Mouse (Mus musculus): Measurements from ENCODE around the gene Irak3. TPM values are rescaled to one million over a fixed set of nuclear protein-coding genes. Genes with fewer than 3 reads are reported as not detected.
A peak's percentile ranks its signal among the peaks of the same experiment; 100 is the strongest.

Gene Irak3
- polyA plus RNA-seq (2015; fragmentation: Nextera tagmentation; extraction: Ambion mirVana): 0.25 and 0.33 TPM in 2 replicates

DNA sequence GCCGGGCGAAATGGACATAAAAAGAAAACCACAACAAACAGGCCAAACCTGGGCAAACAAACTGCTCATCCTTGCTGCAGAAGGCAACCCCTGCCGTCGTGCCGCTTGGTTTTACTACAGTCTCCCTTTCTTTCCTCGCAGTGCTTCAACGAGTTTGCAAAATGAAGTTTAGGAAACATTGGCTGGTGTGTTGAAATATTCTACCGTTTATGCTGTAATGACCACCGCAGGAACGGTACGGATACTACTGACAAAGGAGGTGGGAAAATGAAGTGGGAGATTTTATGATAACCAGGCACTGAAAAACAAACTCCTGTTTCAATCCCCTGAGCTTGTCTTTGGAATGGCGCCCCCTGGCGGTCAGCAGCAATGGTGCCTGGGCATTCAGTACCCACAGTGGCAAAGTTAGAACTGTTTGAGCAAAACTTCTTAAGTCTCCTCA is at the start of gene Irak3:
Gene Irak3 (minus strand): TSS at position 170 of the 442 bp plus-strand sequence.
- Histone ChIP-seq H3K36me3 (ENCODE audit: control insufficient read depth, insufficient read depth, low read length) (no peaks in the 10 kb centered on the region), H3K4me1 (ENCODE audit: control insufficient read depth, insufficient read depth, low read length) (peaks cover 5% of the 10 kb centered on the region; the same call in 1 of the 2 replicates), H3K9ac (ENCODE audit: low read depth, low read length) (peak within 1 kb of the TSS; percentile 30), H3K4me2 (ENCODE audit: low read length) (peak within 1 kb of the TSS; percentile 71), H3K9me3 (replicated peaks; ENCODE audit: control insufficient read depth, low read length, poor library complexity, severe bottlenecking) (no peaks in the 10 kb centered on the region), H3K4me3 (ENCODE audit: low read depth, low read length) (peak within 1 kb of the TSS; percentile 44), H3K27ac (ENCODE audit: low read length) (no peak within 1 kb of the TSS), H3K27me3 (ENCODE audit: control insufficient read depth, insufficient read depth, low read depth, low read length) (peaks cover 8% of the 10 kb centered on the region)
- ATAC-seq: no peak
- 3% methylated on average over 13 of the region's 13 CpGs for WGBS

GRCm38 (mm10) chr10:120250911-120251683 is 49.2 kb upstream of the Irak3 start:
- H3K4me3 ChIP-seq (ENCODE audit: low read depth, low read length): no peak overlapping the region
- WGBS: 60% methylated on average over 11 of the region's 11 CpGs
- no peak for ATAC-seq

GRCm38 (mm10) chr10:120246994-120247750 is 45.2 kb upstream of the Irak3 start:
- Histone ChIP-seq H3K9ac (ENCODE audit: low read depth, low read length) (no peak overlapping the region), H3K27ac (ENCODE audit: low read length) (no peak overlapping the region), H3K4me1 (ENCODE audit: control insufficient read depth, insufficient read depth, low read length) (no peaks in the 10 kb centered on the region), H3K36me3 (ENCODE audit: control insufficient read depth, insufficient read depth, low read length) (no peaks in the 10 kb centered on the region), H3K9me3 (replicated peaks; ENCODE audit: control insufficient read depth, low read length, poor library complexity, severe bottlenecking) (no peaks in the 10 kb centered on the region), H3K4me3 (ENCODE audit: low read depth, low read length) (no peak overlapping the region), H3K4me2 (ENCODE audit: low read length) (no peak overlapping the region), H3K27me3 (ENCODE audit: control insufficient read depth, insufficient read depth, low read depth, low read length) (no peaks in the 10 kb centered on the region)
- 56% methylated on average over 9 of the region's 9 CpGs for WGBS
- no peak for ATAC-seq

More at GRCm38 (mm10) chr10:120250911-120251683, 49.2 kb upstream of the Irak3 start:
- H3K9me3 ChIP-seq (replicated peaks; ENCODE audit: control insufficient read depth, low read length, poor library complexity, severe bottlenecking): no peaks in the 10 kb centered on the region
- no peaks in the 10 kb centered on the region for H3K36me3 ChIP-seq (ENCODE audit: control insufficient read depth, insufficient read depth, low read length)
- H3K27ac ChIP-seq (ENCODE audit: low read length): no peak overlapping the region
- no peaks in the 10 kb centered on the region for H3K27me3 ChIP-seq (ENCODE audit: control insufficient read depth, insufficient read depth, low read depth, low read length)
- no peaks in the 10 kb centered on the region for H3K4me1 ChIP-seq (ENCODE audit: control insufficient read depth, insufficient read depth, low read length)
- H3K4me2 ChIP-seq (ENCODE audit: low read length): no peak overlapping the region
- H3K9ac ChIP-seq (ENCODE audit: low read depth, low read length): no peak overlapping the region

DNA sequence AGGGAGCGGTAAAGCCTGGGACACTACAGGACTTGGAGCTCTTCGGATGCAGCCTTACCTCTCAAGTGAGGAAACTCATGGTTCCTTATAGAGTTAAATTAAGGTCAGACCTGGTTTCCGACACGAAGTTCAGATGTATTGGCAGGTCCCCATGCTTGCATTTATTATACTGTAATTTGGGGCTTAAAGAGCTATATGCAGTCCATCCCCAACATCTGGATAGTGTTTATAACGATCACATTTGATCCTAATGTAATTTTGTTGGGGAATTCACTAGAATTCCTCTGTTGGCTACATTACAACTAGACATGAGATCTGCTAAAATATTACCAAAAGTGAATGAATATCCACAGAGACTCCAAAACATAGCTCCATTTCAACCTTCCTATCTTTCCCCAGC is 43.8 kb upstream of the Irak3 start:
- no peaks in the 10 kb centered on the region for H3K36me3 ChIP-seq (ENCODE audit: control insufficient read depth, insufficient read depth, low read length)
- H3K27me3 ChIP-seq (ENCODE audit: control insufficient read depth, insufficient read depth, low read depth, low read length): no peaks in the 10 kb centered on the region
- H3K4me1 ChIP-seq (ENCODE audit: control insufficient read depth, insufficient read depth, low read length): no peaks in the 10 kb centered on the region
- H3K9ac ChIP-seq (ENCODE audit: low read depth, low read length): no peak overlapping the region
- WGBS: 87% methylated on average over 5 of the region's 5 CpGs
- H3K4me3 ChIP-seq (ENCODE audit: low read depth, low read length): no peak overlapping the region
- no peak overlapping the region for H3K4me2 ChIP-seq (ENCODE audit: low read length)
- no peaks in the 10 kb centered on the region for H3K9me3 ChIP-seq (replicated peaks; ENCODE audit: control insufficient read depth, low read length, poor library complexity, severe bottlenecking)
- H3K27ac ChIP-seq (ENCODE audit: low read length): no peak overlapping the region
- no peak for ATAC-seq

GRCm38 (mm10) chr10:120242421-120242820 is 40.5 kb upstream of the Irak3 start:
- Histone ChIP-seq H3K27me3 (ENCODE audit: control insufficient read depth, insufficient read depth, low read depth, low read length) (no peaks in the 10 kb centered on the region), H3K4me1 (ENCODE audit: control insufficient read depth, insufficient read depth, low read length) (no peaks in the 10 kb centered on the region), H3K4me3 (ENCODE audit: low read depth, low read length) (no peak overlapping the region), H3K9me3 (replicated peaks; ENCODE audit: control insufficient read depth, low read length, poor library complexity, severe bottlenecking) (no peaks in the 10 kb centered on the region), H3K4me2 (ENCODE audit: low read length) (no peak overlapping the region), H3K36me3 (ENCODE audit: control insufficient read depth, insufficient read depth, low read length) (no peaks in the 10 kb centered on the region), H3K27ac (ENCODE audit: low read length) (no peak overlapping the region), H3K9ac (ENCODE audit: low read depth, low read length) (no peak overlapping the region)
- no peak for ATAC-seq
- 65% methylated on average over 6 of the region's 6 CpGs for WGBS

- Histone ChIP-seq H3K4me2 (ENCODE audit: low read length) (no peak overlapping the region), H3K36me3 (ENCODE audit: control insufficient read depth, insufficient read depth, low read length) (no peaks in the 10 kb centered on the region)
- whole genome bisulfite sequencing: 64% methylated on average over 6 of the region's 6 CpGs
Observed at GRCm38 (mm10) chr10:120239476-120239875, 37.5 kb upstream of the Irak3 start.

GRCm38 (mm10) chr10:120238241-120238640 is 36.3 kb upstream of the Irak3 start:
- ATAC-seq: no peak
- Histone ChIP-seq H3K9ac (ENCODE audit: low read depth, low read length) (no peak overlapping the region), H3K9me3 (replicated peaks; ENCODE audit: control insufficient read depth, low read length, poor library complexity, severe bottlenecking) (no peaks in the 10 kb centered on the region), H3K36me3 (ENCODE audit: control insufficient read depth, insufficient read depth, low read length) (no peaks in the 10 kb centered on the region), H3K4me2 (ENCODE audit: low read length) (no peak overlapping the region), H3K27me3 (ENCODE audit: control insufficient read depth, insufficient read depth, low read depth, low read length) (no peaks in the 10 kb centered on the region), H3K27ac (ENCODE audit: low read length) (no peak overlapping the region), H3K4me1 (ENCODE audit: control insufficient read depth, insufficient read depth, low read length) (no peaks in the 10 kb centered on the region), H3K4me3 (ENCODE audit: low read depth, low read length) (no peak overlapping the region)
- 86% methylated on average over 8 of the region's 8 CpGs for WGBS

More at GRCm38 (mm10) chr10:120239476-120239875, 37.5 kb upstream of the Irak3 start:
- H3K27ac ChIP-seq (ENCODE audit: low read length): no peak overlapping the region
- H3K9me3 ChIP-seq (replicated peaks; ENCODE audit: control insufficient read depth, low read length, poor library complexity, severe bottlenecking): no peaks in the 10 kb centered on the region
- no peak for ATAC-seq
- H3K4me3 ChIP-seq (ENCODE audit: low read depth, low read length): no peak overlapping the region
- H3K27me3 ChIP-seq (ENCODE audit: control insufficient read depth, insufficient read depth, low read depth, low read length): no peaks in the 10 kb centered on the region
- no peak overlapping the region for H3K9ac ChIP-seq (ENCODE audit: low read depth, low read length)
- H3K4me1 ChIP-seq (ENCODE audit: control insufficient read depth, insufficient read depth, low read length): no peaks in the 10 kb centered on the region

GRCm38 (mm10) chr10:120236855-120237254 is 34.9 kb upstream of the Irak3 start:
- ATAC-seq: no peak
- Histone ChIP-seq H3K4me3 (ENCODE audit: low read depth, low read length) (no peak overlapping the region), H3K36me3 (ENCODE audit: control insufficient read depth, insufficient read depth, low read length) (no peaks in the 10 kb centered on the region), H3K27me3 (ENCODE audit: control insufficient read depth, insufficient read depth, low read depth, low read length) (no peaks in the 10 kb centered on the region), H3K9me3 (replicated peaks; ENCODE audit: control insufficient read depth, low read length, poor library complexity, severe bottlenecking) (no peaks in the 10 kb centered on the region), H3K9ac (ENCODE audit: low read depth, low read length) (no peak overlapping the region), H3K27ac (ENCODE audit: low read length) (no peak overlapping the region), H3K4me2 (ENCODE audit: low read length) (no peak overlapping the region), H3K4me1 (ENCODE audit: control insufficient read depth, insufficient read depth, low read length) (no peaks in the 10 kb centered on the region)
- WGBS: 76% methylated on average over 9 of the region's 9 CpGs

Measured in midbrain, embryonic 16.5 days (tissue).